Mouse (Mus musculus) intestine, embryonic 14.5 days (tissue): Measurements from ENCODE around the gene 3110082I17Rik. TPM values are rescaled to one million over a fixed set of nuclear protein-coding genes. Genes with fewer than 3 reads are reported as not detected.

Experiments used
- ATAC-seq: fragments of 200-750 bp; cut with Nextera tagmentation; replicated peaks from 2 replicates; pipeline ENCODE4 v1.8.0; 2017; ENCODE audit warnings: low read depth, moderate number of reproducible peaks, moderate TSS enrichment, moderate library complexity; ENCODE audit not compliant: low FRiP score, low TSS enrichment
- DNase-seq: peaks from one replicate; pipeline ENCODE4 v3.0.0-alpha.2; 2018; ENCODE audit warnings: low spot score
- H3K27ac ChIP-seq: fragments of 300-500 bp; sonication (generic); 2 replicates; pipeline ENCODE4 v1.5.1; 2014; ENCODE audit warnings: low read depth, mild to moderate bottlenecking, control low read depth
- H3K27me3 ChIP-seq: fragments of 300-500 bp; sonication (generic); replicated peaks from 2 replicates; pipeline ENCODE4 v1.6.1; 2014; ENCODE audit warnings: low read length, control low read depth; ENCODE audit not compliant: control insufficient read depth, insufficient read depth
- H3K36me3 ChIP-seq: fragments of 300-500 bp; sonication (generic); 2 replicates; pipeline ENCODE4 v1.6.1; 2014; ENCODE audit warnings: low read length, control low read depth; ENCODE audit not compliant: control insufficient read depth, insufficient read depth
- H3K4me1 ChIP-seq: fragments of 300-500 bp; sonication (generic); replicated peaks from 2 replicates; pipeline ENCODE4 v1.6.1; 2014; ENCODE audit warnings: low read length, control low read depth, mixed read lengths; ENCODE audit not compliant: control insufficient read depth, insufficient read depth
- H3K4me2 ChIP-seq: fragments of 300-500 bp; sonication (generic); 2 replicates; pipeline ENCODE4 v1.6.1; 2014; ENCODE audit warnings: low read length
- H3K4me3 ChIP-seq: fragments of 300-500 bp; sonication (generic); 2 replicates; pipeline ENCODE4 v1.5.1; 2014; ENCODE audit warnings: low read depth, low read length, control low read depth, mixed read lengths
- H3K9ac ChIP-seq: fragments of 300-500 bp; sonication (generic); 2 replicates; pipeline ENCODE4 v1.6.1; 2014; ENCODE audit warnings: mild to moderate bottlenecking, low read length
- H3K9me3 ChIP-seq: fragments of 300-500 bp; sonication (generic); 2 replicates; pipeline ENCODE4 v1.6.1; 2016; ENCODE audit warnings: low read length, control low read depth; ENCODE audit not compliant: control insufficient read depth
- WGBS: fragments of 180-500 bp; shearing (Covaris S2); extraction: QIAGEN DNeasy Blood & Tissue Kit; methylation state at CpG from one replicate; pipeline ENCODE4 v1.1.7; 2014; 5-methylcytosine and 5-hydroxymethylcytosine counted together
- polyA plus RNA-seq: library from polyadenylated mRNA; unstranded; fragments of >200 nt; fragmentation: Nextera tagmentation; extraction: Ambion mirVana; gene quantifications from 2 replicates; pipeline ENCODE4 v1.2.1, GENCODE M21; 2014

Gene 3110082I17Rik
- polyA plus RNA-seq, 1 experiment from 2014 or later: 44.4 TPM

DNA sequence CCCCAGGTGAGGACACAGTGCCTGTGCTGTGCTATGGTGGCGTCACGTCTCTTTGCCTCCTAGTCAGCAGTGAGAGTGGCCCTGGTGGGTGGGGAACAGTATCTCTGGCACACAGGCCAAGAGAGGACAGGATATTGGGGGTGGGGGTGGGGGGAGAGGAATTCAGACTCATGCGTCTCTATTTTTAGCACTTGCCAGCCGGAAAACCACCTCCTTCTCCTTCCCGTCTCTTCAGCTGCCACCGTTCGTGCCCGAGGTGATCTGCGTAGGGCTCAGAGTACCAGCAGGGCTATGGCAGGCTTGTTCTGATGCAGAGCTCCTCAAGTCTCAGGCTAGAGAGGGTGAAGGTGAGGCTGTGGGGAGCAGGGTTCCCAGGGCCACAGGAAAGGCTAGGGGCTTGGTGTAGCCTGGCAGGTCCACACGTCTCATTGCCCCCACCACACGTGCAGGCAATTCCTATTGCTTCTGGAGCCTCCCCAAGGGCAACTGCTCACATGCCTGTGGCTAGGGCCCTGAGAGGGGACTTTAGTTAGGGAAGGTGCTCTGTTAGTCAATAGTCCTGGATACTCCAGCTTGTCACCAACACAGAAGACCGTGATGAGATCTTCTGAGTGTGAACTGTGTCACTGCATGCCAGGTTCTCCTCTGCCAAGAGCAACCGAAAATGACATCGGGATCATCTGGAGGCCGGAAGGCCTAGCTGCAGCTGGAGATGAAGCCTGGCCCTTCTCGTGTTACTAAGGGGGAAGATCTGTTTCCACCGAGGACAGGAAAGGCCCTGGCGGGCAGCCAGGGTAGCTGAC lies 82.7 kb downstream of the 3110082I17Rik start, which contains the start of gene Gpr146:
TSS of gene Gpr146 (plus strand) at position 230 of the 803 bp plus-strand sequence.
- no peak for ATAC-seq
- Histone ChIP-seq H3K36me3 (no peaks in the 10 kb centered on the region), H3K27me3 (no peaks in the 10 kb centered on the region), H3K9me3 (no peaks in the 10 kb centered on the region), H3K4me3 (no peak within 1 kb of the TSS), H3K4me2 (no peak within 1 kb of the TSS), H3K27ac (peak within 1 kb of the TSS; percentile 0; the same call in 1 of the 2 replicates), H3K9ac (no peak within 1 kb of the TSS), H3K4me1 (peaks cover 38% of the 10 kb centered on the region)
- no peak for DNase-seq
- WGBS: 50% methylated on average over 18 of the region's 18 CpGs

DNA sequence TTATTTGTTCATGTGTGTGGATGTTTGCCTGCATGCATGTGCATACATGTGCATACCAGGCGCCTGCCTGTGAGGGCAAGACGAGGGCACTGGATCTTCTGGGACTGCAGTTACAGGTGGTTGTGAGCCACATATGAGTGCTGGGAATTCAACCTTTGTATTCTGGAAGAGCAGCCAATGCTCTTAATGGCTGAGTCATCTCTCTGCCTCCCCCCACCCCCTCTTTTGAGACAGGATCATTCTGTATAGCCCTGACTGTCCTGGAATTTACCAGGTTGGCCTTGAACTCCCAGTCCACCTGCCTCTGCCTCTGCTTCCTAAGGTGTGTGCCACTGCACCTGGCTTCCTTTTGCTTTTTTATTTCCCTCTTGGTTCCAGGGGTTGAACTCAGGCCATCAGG lies 85.5 kb downstream of the 3110082I17Rik start:
- 81% methylated on average over 2 of the region's 2 CpGs for WGBS
- Histone ChIP-seq H3K4me1 (peaks cover 39% of the 10 kb centered on the region), H3K9me3 (no peaks in the 10 kb centered on the region), H3K36me3 (no peaks in the 10 kb centered on the region), H3K27ac (no peak overlapping the region), H3K27me3 (no peaks in the 10 kb centered on the region), H3K4me2 (no peak overlapping the region), H3K9ac (no peak overlapping the region), H3K4me3 (no peak overlapping the region)
- no peak for DNase-seq
- no peak for ATAC-seq

DNA sequence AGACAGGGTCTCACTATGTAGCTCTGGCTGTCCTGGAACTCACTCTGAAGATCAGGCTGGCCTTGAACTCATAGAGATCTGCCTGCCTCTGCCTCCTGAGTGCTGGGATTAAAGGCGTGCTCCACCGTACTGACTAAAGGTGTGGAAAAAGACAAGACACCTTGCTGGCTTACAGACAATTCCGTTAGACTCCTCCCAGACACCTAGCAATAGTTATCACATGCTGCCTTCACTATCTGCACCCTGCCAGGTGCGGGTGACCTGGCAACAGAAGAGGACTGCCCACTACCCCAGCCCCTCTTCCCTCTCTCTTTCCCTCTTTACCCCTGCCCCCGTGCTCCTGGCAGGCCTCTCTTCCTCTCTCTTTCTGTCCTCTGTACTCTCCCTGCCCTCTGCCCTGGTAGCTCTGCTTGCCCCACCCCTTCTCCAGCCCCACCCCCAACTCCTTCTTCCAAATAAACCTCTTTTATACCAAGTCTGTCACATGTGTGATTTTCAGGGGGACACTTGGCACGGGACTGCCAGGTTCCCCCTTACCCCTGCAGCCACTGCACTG lies 86.4 kb downstream of the 3110082I17Rik start:
- H3K4me1 ChIP-seq: peaks cover 31% of the 10 kb centered on the region
- H3K9me3 ChIP-seq: no peaks in the 10 kb centered on the region
- no peak overlapping the region for H3K4me3 ChIP-seq
- H3K9ac ChIP-seq: no peak overlapping the region
- no peaks in the 10 kb centered on the region for H3K27me3 ChIP-seq
- H3K36me3 ChIP-seq: no peaks in the 10 kb centered on the region
- ATAC-seq (no peak), DNase-seq (no peak)
- WGBS: 75% methylated on average over 6 of the region's 6 CpGs
- no peak overlapping the region for H3K27ac ChIP-seq
- no peak overlapping the region for H3K4me2 ChIP-seq

DNA sequence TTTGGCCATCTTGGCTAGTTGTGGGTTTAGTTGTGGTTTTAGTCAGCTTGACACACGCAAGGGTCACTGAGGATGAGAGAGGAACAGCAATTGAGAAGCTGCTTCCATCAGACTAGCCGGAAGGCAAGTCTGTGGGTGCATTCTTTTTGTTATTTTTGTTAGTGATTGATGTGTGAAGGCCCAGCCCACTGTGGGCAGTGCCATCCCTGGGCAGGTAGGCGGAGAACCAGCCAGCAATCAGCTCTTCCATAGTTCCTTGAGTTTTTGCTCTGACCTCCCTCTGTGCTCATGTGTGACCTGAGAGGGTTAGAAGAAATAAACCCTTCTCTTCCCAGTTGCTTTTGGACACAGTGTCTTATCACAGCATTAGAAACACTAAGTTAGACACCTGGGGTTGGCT lies 87.2 kb downstream of the 3110082I17Rik start:
- Histone ChIP-seq H3K4me2 (no peak overlapping the region), H3K27ac (no peak overlapping the region), H3K36me3 (no peaks in the 10 kb centered on the region), H3K27me3 (no peaks in the 10 kb centered on the region), H3K9me3 (no peaks in the 10 kb centered on the region), H3K9ac (no peak overlapping the region), H3K4me3 (no peak overlapping the region), H3K4me1 (peaks cover 27% of the 10 kb centered on the region)
- ATAC-seq (no peak), DNase-seq (no peak)
- WGBS: 77% methylated on average over 3 of the region's 3 CpGs

DNA sequence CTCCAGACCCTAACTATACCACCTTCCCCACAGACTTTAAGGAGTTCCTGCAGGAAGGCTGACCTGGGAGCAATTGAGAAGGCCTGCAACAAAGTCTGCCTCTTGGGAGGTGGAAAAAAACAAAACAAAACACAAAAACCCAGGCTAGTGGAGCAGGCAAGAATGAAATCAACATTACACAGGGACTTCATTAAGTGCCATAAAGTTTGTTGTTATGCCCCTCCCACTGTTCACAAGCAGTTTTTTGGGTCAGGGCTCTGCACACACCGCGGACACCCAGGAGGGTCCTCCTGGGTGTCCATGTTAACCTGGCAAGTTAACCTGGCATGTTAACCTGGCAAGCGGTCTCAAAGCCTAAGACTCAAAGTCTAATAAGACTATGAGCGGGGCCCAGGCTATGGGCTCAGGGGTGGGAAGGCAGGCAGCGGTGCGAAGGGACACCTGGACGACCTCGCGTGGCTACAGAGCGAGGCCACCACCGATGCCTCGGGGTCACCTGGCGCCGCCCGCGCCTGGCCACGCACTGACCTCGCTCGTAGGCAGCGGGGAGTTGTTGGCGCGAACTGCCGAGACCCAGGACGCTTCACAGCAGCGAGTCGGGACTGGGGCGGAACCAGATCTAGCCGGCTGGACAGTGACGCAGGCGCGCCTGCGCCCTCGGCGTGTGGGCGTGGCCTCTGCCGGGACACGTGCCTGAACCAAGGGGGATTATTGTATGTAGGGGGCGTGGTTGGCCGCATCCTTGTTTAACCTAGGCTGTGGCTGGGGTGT lies 88.5 kb downstream of the 3110082I17Rik start:
- WGBS: 1% methylated on average over 39 of the region's 39 CpGs

DNA sequence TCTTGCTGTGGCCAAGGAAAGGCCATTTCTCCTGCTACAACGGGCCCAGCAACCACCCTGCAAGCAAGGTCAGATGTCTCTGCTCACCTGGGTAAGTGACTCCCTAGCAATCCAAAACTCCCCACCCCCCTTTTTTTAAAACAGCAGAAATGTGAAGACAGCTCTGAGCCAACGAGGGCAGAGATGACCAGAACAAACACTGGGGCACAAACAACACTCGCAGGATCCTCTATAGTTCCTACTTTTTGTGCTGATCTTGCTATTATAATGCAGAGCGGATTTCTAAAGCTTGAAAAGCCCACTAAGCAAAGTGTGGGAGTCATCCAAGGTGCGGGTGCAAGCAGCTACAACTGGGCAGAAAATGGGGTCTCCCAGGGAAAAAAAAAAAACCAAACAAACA lies 89.2 kb downstream of the 3110082I17Rik start:
- Histone ChIP-seq H3K9ac (peak overlapping the region; percentile 98), H3K27me3 (no peaks in the 10 kb centered on the region), H3K36me3 (no peaks in the 10 kb centered on the region), H3K27ac (no peak overlapping the region; the same call in 1 of the 2 replicates), H3K4me3 (peak overlapping the region; percentile 76; the same call in 1 of the 2 replicates), H3K4me1 (peaks cover 16% of the 10 kb centered on the region; the same call in 1 of the 2 replicates), H3K4me2 (peak overlapping the region; percentile 94), H3K9me3 (no peaks in the 10 kb centered on the region)
- WGBS: 63% methylated on average over 5 of the region's 5 CpGs
- no peak for ATAC-seq
- no peak for DNase-seq

More for the DNA sequence above, 88.5 kb downstream of the 3110082I17Rik start:
- peaks cover 16% of the 10 kb centered on the region; the same call in 1 of the 2 replicates for H3K4me1 ChIP-seq
- H3K36me3 ChIP-seq: no peaks in the 10 kb centered on the region
- H3K4me3 ChIP-seq: peak overlapping the region; percentile 76
- peak overlapping the region; percentile 98 for H3K9ac ChIP-seq
- peak overlapping the region; percentile 94 for H3K4me2 ChIP-seq
- no peaks in the 10 kb centered on the region for H3K9me3 ChIP-seq
- H3K27me3 ChIP-seq: no peaks in the 10 kb centered on the region
- peak overlapping the region; percentile 82 for H3K27ac ChIP-seq
- peak; percentile 96 for DNase-seq
- ATAC-seq: peak; percentile 94

DNA sequence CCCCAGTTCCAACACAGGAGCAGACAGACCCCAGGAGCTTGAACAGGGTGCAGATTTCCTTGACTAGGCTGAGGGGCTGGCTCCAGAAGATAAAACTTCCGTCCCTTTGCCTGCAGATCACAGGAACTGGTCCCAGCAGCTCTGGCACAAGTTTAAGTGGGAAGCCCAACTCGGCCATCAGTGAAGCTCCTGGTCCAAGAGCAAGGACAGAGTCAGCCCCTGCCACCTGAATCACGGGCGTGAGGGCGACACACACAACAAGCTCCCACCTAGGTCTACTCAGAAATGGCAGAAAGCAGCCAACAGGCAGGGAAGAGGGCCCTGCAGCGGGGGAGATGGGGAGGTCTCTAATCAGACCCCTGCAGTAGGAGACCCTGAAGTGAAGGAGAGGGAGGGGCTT lies 90.0 kb downstream of the 3110082I17Rik start:
- no peaks in the 10 kb centered on the region for H3K36me3 ChIP-seq
- H3K27ac ChIP-seq: no peak overlapping the region
- peaks cover 17% of the 10 kb centered on the region for H3K4me1 ChIP-seq
- H3K9ac ChIP-seq: no peak overlapping the region
- H3K9me3 ChIP-seq: no peaks in the 10 kb centered on the region
- no peak overlapping the region for H3K4me3 ChIP-seq
- no peak for ATAC-seq
- no peaks in the 10 kb centered on the region for H3K27me3 ChIP-seq
- WGBS: 81% methylated on average over 6 of the region's 6 CpGs
- DNase-seq: no peak
- H3K4me2 ChIP-seq: 0 out of 2 replicates have a peak overlapping the region, but pooled peaks have one; percentile 94

DNA sequence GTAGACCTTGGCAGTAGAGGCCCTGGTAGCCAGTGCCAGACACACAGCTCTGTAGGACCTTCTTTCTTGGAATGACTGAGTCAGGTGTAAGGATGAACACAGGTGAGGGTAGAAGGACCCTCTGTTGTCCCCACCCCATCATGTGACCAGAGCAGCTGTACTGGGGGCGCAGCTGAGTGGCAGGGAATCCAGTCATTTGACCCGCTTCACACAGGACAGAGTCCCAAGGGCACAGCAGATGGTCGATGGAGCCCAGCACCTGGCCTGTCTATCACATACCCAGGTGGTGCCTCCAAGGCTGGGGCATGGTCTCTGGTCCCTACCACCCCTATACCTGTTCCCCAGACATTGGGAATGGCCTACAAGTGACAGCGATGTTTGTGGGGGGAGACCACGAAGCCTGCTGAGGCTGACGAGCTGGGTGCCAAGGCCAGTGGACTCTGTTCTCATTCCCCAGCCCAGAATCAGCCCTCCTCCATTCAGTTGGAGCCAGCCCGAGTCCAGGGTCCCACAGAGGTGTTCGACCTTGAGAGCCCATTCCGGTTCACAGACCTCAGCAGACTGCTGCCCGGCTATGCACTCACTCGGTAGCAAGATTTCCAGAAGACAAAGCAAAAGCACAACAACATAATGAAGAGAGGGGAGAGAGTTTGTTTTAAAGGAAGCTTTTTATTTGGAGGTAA lies 91.5 kb downstream of the 3110082I17Rik start:
- Histone ChIP-seq H3K27ac (no peak overlapping the region), H3K9ac (no peak overlapping the region), H3K4me3 (no peak overlapping the region), H3K4me2 (no peak overlapping the region), H3K4me1 (peaks cover 28% of the 10 kb centered on the region), H3K9me3 (no peaks in the 10 kb centered on the region), H3K27me3 (no peaks in the 10 kb centered on the region), H3K36me3 (no peaks in the 10 kb centered on the region)
- WGBS: 84% methylated on average over 11 of the region's 11 CpGs
- no peak for ATAC-seq
- DNase-seq: no peak
